Mouse (Mus musculus): ENCODE data around the gene Gm49416.

Gm49416 gene

GRCm38 (mm10) chr19:8920073-8920736 is 31.5 kb downstream of the Gm49416 start, which contains the start of gene B3gat3:
Gene B3gat3, plus strand, starts transcription at chr19:8920374.
- DNase-seq (ENCODE audit: extremely low spot score) = peak; percentile 96

DNA sequence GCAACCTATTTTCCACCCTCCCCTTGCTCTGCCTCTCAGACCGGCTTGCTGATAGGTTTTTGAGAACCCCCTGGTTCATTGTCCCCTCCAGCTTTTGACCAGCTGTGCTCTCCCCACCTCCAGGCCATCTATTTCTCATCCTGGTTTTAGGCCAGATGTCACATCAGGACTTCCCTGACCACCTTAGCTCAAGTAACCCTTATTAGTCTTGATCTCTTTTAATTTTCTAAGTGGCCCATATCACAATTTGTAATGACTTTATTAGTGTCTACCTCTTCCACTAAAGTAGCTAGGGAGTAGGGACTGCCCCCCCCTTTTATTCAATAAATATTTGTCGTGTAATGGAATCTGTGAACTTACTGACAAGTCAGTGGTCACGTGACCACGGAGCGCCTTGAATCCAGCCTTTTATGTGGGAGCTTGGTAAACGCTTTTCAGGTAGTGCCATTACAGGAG is 32.1 kb downstream of the Gm49416 start:
- DNase-seq (ENCODE audit: extremely low spot score) = peak; percentile 49

DNA sequence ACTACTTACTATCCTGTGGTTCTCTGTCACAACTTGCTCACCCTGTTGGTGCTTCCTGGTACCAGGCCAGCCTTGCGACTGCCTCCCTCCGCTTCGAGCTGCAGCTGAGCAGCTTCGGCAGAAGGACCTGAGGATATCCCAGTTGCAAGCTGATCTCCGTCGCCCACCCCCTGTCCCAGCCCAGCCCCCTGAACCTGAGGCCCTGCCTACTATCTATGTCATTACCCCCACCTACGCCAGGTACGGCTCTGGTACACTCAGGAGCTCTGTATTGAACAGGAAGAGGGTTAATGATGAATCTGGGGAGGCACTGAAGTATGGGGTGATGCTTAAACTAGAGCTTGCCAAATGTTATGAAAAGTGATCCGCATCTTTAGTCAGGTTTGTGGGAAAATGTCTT is 33.0 kb downstream of the Gm49416 start:
- DNase-seq (ENCODE audit: extremely low spot score) = no peak

- DNase-seq (ENCODE audit: extremely low spot score) = no peak
Observed at GRCm38 (mm10) chr19:8926766-8927165, 38.0 kb downstream of the Gm49416 start.

DNA sequence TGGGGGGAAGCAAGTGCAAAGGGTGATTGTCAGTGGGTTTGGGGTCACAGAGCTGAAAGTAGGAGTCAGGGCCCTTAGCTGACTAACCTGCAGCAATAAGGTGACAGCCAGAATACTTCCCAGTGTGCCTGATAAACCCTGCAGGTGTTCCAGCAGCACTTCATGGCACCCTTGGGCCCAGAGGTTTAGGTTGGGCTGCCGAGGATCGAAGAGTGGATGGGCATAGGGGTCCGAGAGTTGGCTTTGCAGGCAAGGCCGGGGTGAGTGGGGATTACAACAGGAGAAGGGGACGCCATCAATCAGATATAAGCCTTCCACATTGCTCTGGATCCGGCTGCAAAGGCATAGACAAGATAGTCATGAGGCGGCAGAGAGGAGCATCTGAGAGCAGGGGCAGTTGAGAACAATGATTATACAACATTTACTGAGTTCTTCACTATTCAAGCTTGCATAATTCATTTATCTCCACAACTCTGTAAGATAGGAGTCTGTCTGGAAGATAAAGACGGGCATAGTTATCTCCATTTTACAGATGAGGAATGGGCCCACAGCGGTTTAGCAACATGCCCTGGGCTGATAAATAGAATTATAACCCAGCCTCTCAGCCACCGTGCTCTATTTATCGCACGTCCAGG is 39.3 kb downstream of the Gm49416 start:
- no peak for DNase-seq (ENCODE audit: extremely low spot score)

DNA sequence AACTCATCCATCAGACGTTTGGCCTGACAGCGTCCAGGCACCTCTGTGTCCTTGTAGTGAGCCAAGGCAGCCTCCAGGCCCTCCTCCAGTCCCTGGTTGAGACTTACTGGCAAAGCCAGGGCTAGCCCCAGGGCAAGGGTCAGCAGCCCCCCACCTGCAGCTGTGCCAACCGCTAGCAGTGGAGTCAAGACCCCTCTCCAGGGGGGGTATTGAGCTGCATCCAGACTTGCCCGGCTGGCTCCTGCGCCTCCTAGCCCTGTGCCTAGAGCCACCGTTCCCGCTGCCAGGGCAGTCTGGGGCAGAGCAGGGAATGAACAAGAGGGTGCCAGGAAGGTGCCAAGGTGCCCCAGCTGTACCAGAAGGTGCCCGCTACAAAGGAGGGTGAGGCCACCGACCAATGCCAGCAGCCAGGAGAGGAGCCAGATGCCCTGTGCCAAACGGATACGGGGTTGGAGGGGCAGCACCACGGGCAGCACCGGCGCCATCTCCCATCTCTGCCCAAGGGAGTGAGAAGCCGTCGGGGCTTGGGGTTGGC is 40.0 kb downstream of the Gm49416 start:
- no peak for DNase-seq (ENCODE audit: extremely low spot score)

GRCm38 (mm10) chr19:8929224-8930088 is 40.7 kb downstream of the Gm49416 start, which contains the start of the genes Rom1 and Eml3:
Gene Rom1, minus strand, starts transcription at chr19:8929356.
Gene Eml3, plus strand, starts transcription at chr19:8929552.
- peak; percentile 91 for DNase-seq (ENCODE audit: extremely low spot score)

GRCm38 (mm10) chr19:8930117-8930516 is 41.4 kb downstream of the Gm49416 start:
- no peak for DNase-seq (ENCODE audit: extremely low spot score)

DNA sequence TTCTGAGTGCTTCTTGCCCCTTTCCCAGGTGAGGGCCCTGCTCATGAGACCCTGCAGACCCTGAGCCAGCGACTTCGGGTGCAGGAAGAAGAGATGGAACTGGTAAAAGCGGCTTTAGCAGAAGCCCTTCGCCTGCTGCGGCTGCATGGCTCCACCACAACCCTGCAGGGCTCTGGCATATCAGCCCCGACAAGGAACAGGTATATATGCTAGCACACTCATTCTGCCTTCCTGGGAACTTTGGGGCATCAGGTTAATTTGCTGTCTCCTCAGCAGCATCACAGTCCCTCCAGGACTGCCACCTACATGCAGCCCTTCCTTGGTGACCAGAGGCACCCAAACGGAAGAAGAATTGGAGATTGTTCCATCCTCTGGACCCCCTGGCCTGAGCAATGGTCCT is 42.0 kb downstream of the Gm49416 start:
- DNase-seq (ENCODE audit: extremely low spot score) = no peak

DNA sequence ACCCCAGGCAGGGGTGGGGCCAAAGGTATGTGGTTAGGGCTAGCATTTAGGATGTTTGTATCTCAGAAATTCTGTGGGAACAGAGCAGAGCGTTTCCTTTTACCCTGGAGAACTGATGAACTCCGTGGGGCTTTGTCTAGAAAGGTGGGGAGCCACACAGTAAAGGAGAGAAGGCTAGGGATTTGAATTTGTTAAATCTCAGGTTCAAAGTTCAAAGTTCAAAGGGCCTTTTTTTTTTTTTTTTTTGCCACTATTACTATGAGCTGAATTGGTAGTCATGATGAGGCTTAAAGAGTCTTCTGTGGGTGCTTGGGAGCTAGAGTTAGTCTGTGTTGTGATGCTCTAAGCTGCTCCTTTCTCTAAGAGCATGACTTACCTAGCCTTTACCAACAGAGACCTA is 48.0 kb downstream of the Gm49416 start:
- no peak for DNase-seq (ENCODE audit: extremely low spot score)

DNA sequence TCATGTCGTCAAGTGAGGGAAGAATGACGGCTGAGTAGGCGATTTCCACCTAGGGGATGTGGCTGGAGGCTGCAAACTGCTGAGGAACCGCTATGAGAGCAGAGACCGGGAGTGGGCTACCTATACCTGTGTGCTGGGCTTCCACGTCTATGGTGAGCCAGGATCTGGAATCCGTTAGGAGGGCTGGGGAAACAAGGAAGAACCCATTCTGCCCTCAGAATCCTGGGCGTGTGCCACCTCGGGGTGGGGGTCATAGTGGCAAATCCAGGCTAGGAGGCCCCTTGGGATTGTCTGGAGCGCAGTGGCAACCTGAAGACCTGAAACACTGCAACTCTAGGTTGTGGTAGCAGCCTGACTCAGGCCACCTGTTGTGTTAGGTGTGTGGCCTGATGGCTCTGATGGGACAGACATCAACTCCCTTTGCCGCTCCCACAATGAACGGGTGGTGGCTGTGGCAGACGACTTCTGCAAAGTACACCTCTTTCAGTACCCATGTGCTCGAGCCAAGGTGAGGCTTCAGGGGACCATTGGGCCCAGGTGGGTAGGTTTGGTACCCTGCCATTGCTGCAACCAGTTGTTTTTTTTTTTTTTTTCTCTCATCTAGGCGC is 51.9 kb downstream of the Gm49416 start:
- DNase-seq (ENCODE audit: extremely low spot score) = no peak

DNA sequence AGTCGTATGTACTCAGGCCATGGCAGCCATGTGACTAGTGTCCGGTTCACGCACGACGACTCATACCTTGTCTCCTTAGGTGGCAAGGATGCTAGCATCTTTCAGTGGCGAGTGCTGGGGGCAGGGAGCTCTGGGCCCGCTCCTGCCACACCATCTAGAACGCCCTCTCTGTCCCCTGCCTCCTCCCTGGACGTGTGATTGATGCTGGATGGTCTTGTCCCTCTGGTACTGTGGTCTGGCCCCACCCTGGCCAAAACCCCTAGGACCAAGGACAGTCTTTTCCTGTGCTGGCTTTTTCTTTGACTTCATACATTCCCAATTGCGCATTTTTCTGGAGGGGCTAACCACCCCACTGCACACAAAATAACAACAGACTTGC is 52.4 kb downstream of the Gm49416 start:
- no peak for DNase-seq (ENCODE audit: extremely low spot score)

GRCm38 (mm10) chr19:8941515-8942217 is 52.9 kb downstream of the Gm49416 start, which contains the start of gene Mta2:
Gene Mta2, plus strand, starts transcription at chr19:8941875.
- peak; percentile 98 for DNase-seq (ENCODE audit: extremely low spot score)

DNA sequence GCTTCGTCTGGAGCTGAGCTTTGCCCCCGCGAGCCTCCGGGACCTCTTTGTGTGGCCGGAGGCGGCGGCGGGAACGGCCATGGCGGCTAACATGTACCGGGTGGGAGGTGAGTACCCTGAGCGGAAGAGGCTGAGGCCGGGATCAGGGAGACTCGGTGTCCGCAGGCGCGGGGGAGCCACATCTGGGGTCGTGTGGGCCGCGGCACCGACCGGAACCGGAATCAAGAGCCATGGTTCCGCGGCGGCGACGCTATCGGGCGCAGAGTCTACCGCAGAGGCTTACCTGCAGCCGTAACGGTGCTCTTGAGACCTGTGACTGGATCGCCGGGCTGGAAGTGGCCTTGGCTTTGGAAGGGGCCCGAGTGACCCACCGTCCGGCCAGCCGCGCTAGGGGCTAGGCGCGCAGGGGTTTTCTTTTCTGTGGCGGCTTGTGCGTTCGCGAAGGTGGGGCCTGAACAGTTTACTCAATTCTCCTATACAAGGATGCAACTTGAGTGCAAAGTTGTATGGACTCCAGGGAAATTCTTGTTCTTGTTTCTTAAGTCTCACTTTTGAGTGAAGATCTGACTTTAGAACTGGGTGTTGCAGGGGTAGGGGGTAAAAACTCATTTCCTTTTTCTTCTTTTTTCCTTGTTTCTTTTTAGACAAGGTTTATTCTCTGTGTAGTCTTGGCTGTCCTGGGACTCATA is 53.7 kb downstream of the Gm49416 start:
- DNase-seq (ENCODE audit: extremely low spot score) = no peak

DNA sequence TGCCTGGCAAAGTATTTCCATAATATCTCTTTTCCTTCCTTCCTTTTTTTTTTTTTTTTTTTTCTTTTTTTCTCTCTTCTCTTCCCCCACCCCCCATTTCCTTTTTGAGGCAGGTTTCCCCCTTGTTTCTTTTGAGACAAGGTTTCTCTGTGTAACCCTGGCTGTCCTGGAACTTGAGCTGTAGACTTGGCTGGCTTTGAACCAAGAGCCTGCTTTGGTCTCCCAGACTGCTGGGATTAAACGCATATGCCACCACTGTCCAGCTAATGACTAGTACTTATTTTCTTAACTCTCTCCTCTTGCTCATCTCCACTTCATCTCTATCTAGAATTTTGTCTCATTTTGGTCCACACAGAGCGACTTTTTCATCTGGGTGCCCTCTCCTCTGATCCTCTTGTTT is 54.3 kb downstream of the Gm49416 start:
- DNase-seq (ENCODE audit: extremely low spot score) = no peak

GRCm38 (mm10) chr19:8944062-8944461 is 55.3 kb downstream of the Gm49416 start:
- DNase-seq (ENCODE audit: extremely low spot score) = no peak

GRCm38 (mm10) chr19:8944750-8945149 is 56.0 kb downstream of the Gm49416 start:
- peak; percentile 53 for DNase-seq (ENCODE audit: extremely low spot score)
